Mouse (Mus musculus): Measurements from ENCODE around the gene Pank1. TPM values are rescaled to one million over a fixed set of nuclear protein-coding genes. Genes with fewer than 3 reads are reported as not detected.

Pank1 gene
- total RNA-seq (2012; rRNA removed) (1.7 and 1.8 TPM in 2 replicates), total RNA-seq (2014; rRNA removed) (3.2 and 3.3 TPM in 2 replicates), polyA plus RNA-seq (2012; ENCODE audit: insufficient read length, low read depth) (2.9 and 3.2 TPM in 2 replicates)

DNA sequence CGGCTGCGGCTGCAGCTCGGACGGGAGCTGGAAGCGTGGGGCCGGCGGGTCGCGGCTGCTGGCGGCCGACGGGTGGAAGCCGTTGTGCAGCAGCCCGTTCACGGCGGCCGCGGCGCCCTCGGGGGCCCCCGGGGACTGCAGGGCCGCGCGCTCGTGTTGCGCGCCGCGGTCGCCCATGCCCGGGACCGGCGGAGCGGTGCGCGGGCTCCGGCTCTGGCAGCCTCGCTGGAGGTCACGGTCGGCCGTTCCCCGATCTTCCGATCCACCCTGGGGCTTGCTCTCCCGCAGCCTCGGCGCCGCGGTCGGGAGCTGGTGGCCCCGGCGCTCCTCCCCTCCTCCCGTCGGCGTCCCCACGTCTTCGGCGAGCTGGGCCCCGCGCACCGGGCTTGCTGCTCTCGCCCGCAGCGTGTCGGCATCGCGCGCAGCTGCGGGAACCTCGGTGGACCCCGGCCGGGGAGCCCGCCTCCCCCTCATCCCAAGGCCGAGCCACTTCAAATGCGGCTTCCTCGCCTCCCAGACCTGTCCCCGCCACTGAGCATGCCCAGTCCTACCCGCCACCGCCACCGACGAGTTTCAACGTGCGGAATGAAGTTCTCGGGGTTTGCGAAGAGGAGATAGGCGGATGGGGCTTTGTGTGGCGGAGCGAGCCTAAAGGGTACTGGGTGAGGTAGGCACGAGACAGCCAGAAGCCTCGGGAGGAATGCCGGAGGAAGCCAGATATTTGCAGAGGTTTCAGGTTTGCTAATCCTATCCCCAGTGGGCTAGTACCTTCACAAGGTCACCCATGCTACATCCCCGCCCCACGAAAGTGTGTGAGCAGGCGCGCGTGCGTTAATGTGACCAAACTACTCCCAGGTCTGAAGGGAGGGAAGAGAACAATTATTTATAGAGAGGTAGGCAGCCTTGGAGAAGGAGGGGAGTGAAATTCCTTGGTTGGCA, at the start of gene Pank1:
Gene Pank1 (minus strand): TSS at position 853 of the 939 bp plus-strand sequence.
- H3K9me3 ChIP-seq (replicated peaks; ENCODE audit: low read length): no peaks in the 10 kb centered on the region
- dilution Hi-C loops (cut with MboI; ENCODE audit: extremely low pct_ligation_motif_present, extremely low pct_unique_long_range_greater_than_20kb, low sequenced_read_pairs): no loop called here
- H3K4me1 ChIP-seq (ENCODE audit: control insufficient read depth in 1 of 2, insufficient read depth in 2 of 2): peaks cover 0 to 28% of the 10 kb centered on the region in 2 experiments; a peak in 2 of 4 replicates
- H3K27ac ChIP-seq (ENCODE audit: insufficient read depth, low read depth): peak within 1 kb of the TSS; percentile 39
- peak within 1 kb of the TSS; percentile 63 for H3K4me2 ChIP-seq (ENCODE audit: insufficient read depth, low read depth, poor library complexity, severe bottlenecking)
- no peaks in the 10 kb centered on the region for H3K79me2 ChIP-seq (replicated peaks; ENCODE audit: control insufficient read depth, extremely low read depth, insufficient read depth, poor library complexity, severe bottlenecking)
- TF ChIP-seq MYC (IDR thresholded peaks at IDR 0.05; ENCODE audit: low read depth, low read length): peak; percentile 67
- TF ChIP-seq MAX (IDR thresholded peaks at IDR 0.05; ENCODE audit: low read length): peak; percentile 59; the same call in 1 of the 2 replicates
- TF ChIP-seq ETS1 (conservative IDR thresholded peaks at IDR 0.05; ENCODE audit: low read depth, low read length): no peak
- TF ChIP-seq MEF2A (IDR thresholded peaks at IDR 0.05; ENCODE audit: borderline replicate concordance, low read depth, low read length): peak; percentile 33; the same call in 1 of the 2 replicates
- TF ChIP-seq CTCF (conservative IDR thresholded peaks at IDR 0.05 in 1 of 2, IDR thresholded peaks at IDR 0.05 in 1 of 2; ENCODE audit: low read depth in 2 of 2, low read length in 2 of 2): no peak
- TF ChIP-seq TCF12 (IDR thresholded peaks at IDR 0.05; ENCODE audit: low read depth, low read length): no peak
- no peak for TF ChIP-seq HCFC1 (IDR thresholded peaks at IDR 0.05; ENCODE audit: low read depth, low read length)
- no peak for TF ChIP-seq RCOR1 (conservative IDR thresholded peaks at IDR 0.05; ENCODE audit: low read depth, low read length)
- no peak for TF ChIP-seq POLR2AphosphoS2 (IDR thresholded peaks at IDR 0.05; ENCODE audit: low read depth, low read length)
- no peak for TF ChIP-seq ZNF384 (IDR thresholded peaks at IDR 0.05; ENCODE audit: low read depth, low read length)
- TF ChIP-seq NRF1 (IDR thresholded peaks at IDR 0.05; ENCODE audit: low read depth, low read length): peak; percentile 76
- TF ChIP-seq EP300 (IDR thresholded peaks at IDR 0.05; ENCODE audit: low read length): no peak
- TF ChIP-seq NELFE (IDR thresholded peaks at IDR 0.05; ENCODE audit: low read depth, low read length): 0 out of 2 replicates have a peak, but pooled peaks have one; percentile 35
- TF ChIP-seq GABPA (IDR thresholded peaks at IDR 0.05; ENCODE audit: insufficient replicate concordance, low read depth, low read length): no peak
- peak; percentile 61; the same call in 1 of the 2 replicates for TF ChIP-seq UBTF (IDR thresholded peaks at IDR 0.05; ENCODE audit: low read depth, low read length)
- TF ChIP-seq MXI1 (IDR thresholded peaks at IDR 0.05; ENCODE audit: low read depth, low read length): peak; percentile 46
- peak; percentile 56 for TF ChIP-seq POLR2A (IDR thresholded peaks at IDR 0.05; ENCODE audit: low read depth, low read length)
- peak; percentile 89 for TF ChIP-seq BHLHE40 (IDR thresholded peaks at IDR 0.05; ENCODE audit: low read depth, low read length)
- no peak for TF ChIP-seq SIN3A (IDR thresholded peaks at IDR 0.05; ENCODE audit: low read length)
- peak; percentile 57 for TF ChIP-seq IRF4 (IDR thresholded peaks at IDR 0.05; ENCODE audit: low read depth, low read length)
- no peak for TF ChIP-seq JUND (conservative IDR thresholded peaks at IDR 0.05; ENCODE audit: low read depth, low read length)
- peak within 1 kb of the TSS; percentile 54 to 89 (median 84) for H3K4me3 ChIP-seq (replicated peaks in 1 of 3; ENCODE audit: low read depth in 2 of 3, low read length in 2 of 3, poor library complexity in 1 of 3)
- in situ Hi-C loops (cut with MboI; ENCODE audit: low pct_ligation_motif_present, low pct_unique_long_range_greater_than_20kb, low sequenced_read_pairs): no loop called here
- peak within 1 kb of the TSS; percentile 60 for H3K9ac ChIP-seq (ENCODE audit: insufficient read depth, low read depth)
- peak; percentile 45 for DNase-seq (ENCODE audit: extremely low read depth)
- peaks cover 2% of the 10 kb centered on the region for H3K27me3 ChIP-seq (replicated peaks)
- peaks cover 0 to 1% of the 10 kb centered on the region in 2 experiments for H3K36me3 ChIP-seq (replicated peaks in 1 of 2; ENCODE audit: control insufficient read depth in 1 of 2, insufficient read depth in 1 of 2, low read length in 1 of 2)

All from CH12.LX (cell line).